In genomic region chr7:107778216-107778615, GRCm38 (mm10) we compare ENCODE assay signal across 29 mouse cellular contexts. TPM values are rescaled to one million over a fixed set of nuclear protein-coding genes. Genes with fewer than 3 reads are reported as not detected.
DNase-seq lines count a peak whose midpoint lies in the region; ATAC-seq and TF ChIP-seq lines count a peak whose summit lies in the region.
"Had no signal": no experiment of that assay in that cellular context is flagged by ENCODE, and none has a peak within 500 bp of the region (broad histone marks: within the 10 kb centered on the region; RNA-seq: fewer than 3 reads in every experiment).

No protein-coding gene starts in this region.

- no peaks in the 10 kb centered on the region for H3K9me3 ChIP-seq in heart, postnatal 0 days (replicated peaks; ENCODE audit: control insufficient read depth, low read length)
- no peaks in the 10 kb centered on the region for H3K9me3 ChIP-seq in intestine, embryonic 16.5 days (ENCODE audit: control insufficient read depth, low read length)
- H3K9me3 ChIP-seq: embryonic facial prominence, embryonic 10.5 days; embryonic facial prominence, embryonic 12.5 days; forebrain, embryonic 13.5 days; forebrain, embryonic 15.5 days had no signal

- H3K4me1 ChIP-seq in heart, postnatal 0 days (ENCODE audit: control insufficient read depth, insufficient read depth) = peaks cover 6% of the 10 kb centered on the region; the same call in 1 of the 2 replicates
- H3K4me1 ChIP-seq in intestine, embryonic 16.5 days (ENCODE audit: control insufficient read depth, insufficient read depth, low read length) = 0 out of 2 replicates have a peak, but pooled peaks cover 2% of the 10 kb centered on the region
- H3K4me1 ChIP-seq: embryonic facial prominence, embryonic 10.5 days; embryonic facial prominence, embryonic 12.5 days; forebrain, embryonic 13.5 days; forebrain, embryonic 15.5 days had no signal

- DNase-seq in heart, postnatal 0 days (ENCODE audit: low spot score) = no peak
- DNase-seq in heart, adult 8-10 months (ENCODE audit: low spot score) = no peak
- peak; percentile 6 for DNase-seq in Muller cell, postnatal 12 days (ENCODE audit: inconsistent ontology term)
- no peak for DNase-seq in layer of hippocampus, adult 2 months (ENCODE audit: low spot score in 2 of 2)
- DNase-seq in embryo, embryonic 10 days (ENCODE audit: low spot score) = no peak
- DNase-seq: adrenal gland, adult 2 months; adrenal gland, postnatal 10 days; adrenal gland, postnatal 25 days; B cell, adult 2 months; cerebellum, adult 11 months; cerebellum, adult 18-20 months; cerebellum, adult 8-10 months; cerebellum, adult 9-11 months; cerebellum, postnatal 14 days; cerebellum, postnatal 36 days; forebrain, postnatal 0 days had no signal

- H3K27me3 ChIP-seq in heart, postnatal 0 days (ENCODE audit: control insufficient read depth, insufficient read depth, low read length) = no peaks in the 10 kb centered on the region
- no peaks in the 10 kb centered on the region for H3K27me3 ChIP-seq in intestine, embryonic 16.5 days (replicated peaks; ENCODE audit: control insufficient read depth, insufficient read depth, low read length)
- H3K27me3 ChIP-seq: CH12.LX; embryonic facial prominence, embryonic 12.5 days; forebrain, embryonic 13.5 days; forebrain, embryonic 15.5 days had no signal

- no peak for TF ChIP-seq EP300 in heart, postnatal 0 days (IDR thresholded peaks at IDR 0.05; ENCODE audit: low read depth)

- TF ChIP-seq CTCF in heart, postnatal 0 days (IDR thresholded peaks at IDR 0.05; ENCODE audit: low read depth) = no peak
- TF ChIP-seq CTCF in layer of hippocampus, adult 2 months (conservative IDR thresholded peaks at IDR 0.05) = no peak

- H3K9ac ChIP-seq in heart, postnatal 0 days (replicated peaks; ENCODE audit: low read depth, low read length) = no peak overlapping the region
- H3K9ac ChIP-seq in intestine, embryonic 16.5 days (ENCODE audit: low read depth, low read length) = no peak overlapping the region
- H3K9ac ChIP-seq: embryonic facial prominence, embryonic 12.5 days; forebrain, embryonic 13.5 days; forebrain, embryonic 15.5 days; forebrain, postnatal 0 days had no signal

- H3K4me3 ChIP-seq in heart, postnatal 0 days (ENCODE audit: low read depth, low read length) = no peak overlapping the region
- no peak overlapping the region for H3K4me3 ChIP-seq in intestine, embryonic 16.5 days (ENCODE audit: low read length)
- H3K4me3 ChIP-seq in layer of hippocampus, adult 2 months = no peak overlapping the region
- H3K4me3 ChIP-seq: embryonic facial prominence, embryonic 10.5 days; embryonic facial prominence, embryonic 12.5 days; forebrain, embryonic 13.5 days; forebrain, embryonic 15.5 days had no signal

- 41% methylated on average over 1 of the region's 1 CpGs for WGBS in heart, postnatal 0 days
- WGBS in intestine, embryonic 16.5 days = 45% methylated on average over 1 of the region's 1 CpGs

- H3K36me3 ChIP-seq in heart, postnatal 0 days (replicated peaks; ENCODE audit: control insufficient read depth, insufficient read depth, low read length) = no peaks in the 10 kb centered on the region
- no peaks in the 10 kb centered on the region for H3K36me3 ChIP-seq in intestine, embryonic 16.5 days (ENCODE audit: control insufficient read depth, insufficient read depth, low read length)
- H3K36me3 ChIP-seq: embryonic facial prominence, embryonic 10.5 days; embryonic facial prominence, embryonic 12.5 days; forebrain, embryonic 15.5 days; G1E had no signal

- H3K27ac ChIP-seq in heart, postnatal 0 days (ENCODE audit: low read depth) = no peak overlapping the region
- H3K27ac ChIP-seq in intestine, embryonic 16.5 days (ENCODE audit: low read length) = no peak overlapping the region
- no peak overlapping the region for H3K27ac ChIP-seq in layer of hippocampus, adult 2 months
- H3K27ac ChIP-seq: embryonic facial prominence, embryonic 10.5 days; embryonic facial prominence, embryonic 12.5 days; forebrain, embryonic 13.5 days; forebrain, embryonic 15.5 days had no signal

- peak; percentile 64 for ATAC-seq in heart, postnatal 0 days (ENCODE audit: insufficient read depth, low read depth)
- peak; percentile 71 for ATAC-seq in intestine, embryonic 16.5 days
- ATAC-seq: CD4-positive, CD25-positive, alpha-beta regulatory T cell, adult 4 months; forebrain, embryonic 13.5 days; forebrain, embryonic 15.5 days; forebrain, postnatal 0 days had no signal

- H3K4me2 ChIP-seq in heart, postnatal 0 days (ENCODE audit: low read depth, low read length) = no peak overlapping the region
- no peak overlapping the region for H3K4me2 ChIP-seq in intestine, embryonic 16.5 days (ENCODE audit: low read depth, low read length)
- H3K4me2 ChIP-seq: embryonic facial prominence, embryonic 12.5 days; forebrain, embryonic 13.5 days; forebrain, embryonic 15.5 days had no signal

RNA-seq across cellular contexts. Expression of gene Cyb5r2, which starts 20.4 kb away (rescaled TPM):
- not detected in 2 replicates for total RNA-seq in heart, postnatal 0 days (2014; rRNA removed; ENCODE audit: low replicate concordance)
- polyA plus RNA-seq in heart, postnatal 0 days (2015; fragmentation: Nextera tagmentation; extraction: Ambion mirVana) = 1.0 TPM in 2 replicates
- total RNA-seq in heart, adult 8-10 months (2022) = under 1 TPM in 1 of 4 experiments, not detected in 3; 0.16 TPM
- 0.11 and 0.12 TPM in 2 replicates for polyA plus RNA-seq in intestine, embryonic 16.5 days (2015; fragmentation: Nextera tagmentation; extraction: Ambion mirVana)
- total RNA-seq in layer of hippocampus, adult 2 months (2021) = under 1 TPM in 1 of 2 experiments, not detected in 1; 0.41 TPM
- total RNA-seq: adrenal gland, adult 2 months; adrenal gland, postnatal 10 days; adrenal gland, postnatal 25 days; common myeloid progenitor, adult 5-6 weeks; forebrain, postnatal 0 days; G1E had no signal
- polyA plus RNA-seq: adrenal gland, adult 2 months; CD4-positive, CD25-positive, alpha-beta regulatory T cell, adult 4 months; forebrain, embryonic 13.5 days; forebrain, embryonic 15.5 days; G1E had no signal

RNA-seq across cellular contexts. Expression of gene Ovch2, which starts 22.8 kb away (rescaled TPM):
- total RNA-seq in heart, postnatal 0 days (2014; rRNA removed; ENCODE audit: low replicate concordance) = not detected in 2 replicates
- not detected in 2 replicates for polyA plus RNA-seq in heart, postnatal 0 days (2015; fragmentation: Nextera tagmentation; extraction: Ambion mirVana)
- not detected for total RNA-seq in heart, adult 8-10 months (2022)
- polyA plus RNA-seq in intestine, embryonic 16.5 days (2015; fragmentation: Nextera tagmentation; extraction: Ambion mirVana) = not detected in 2 replicates
- total RNA-seq in layer of hippocampus, adult 2 months (2021) = not detected
- total RNA-seq: adrenal gland, adult 2 months; adrenal gland, postnatal 10 days; adrenal gland, postnatal 25 days; adrenal gland, postnatal 4 days; CH12.LX; common myeloid progenitor, adult 5-6 weeks; forebrain, postnatal 0 days; G1E had no signal
- polyA plus RNA-seq: adrenal gland, adult 2 months; brain, embryonic 14.5 days; CD4-positive, CD25-positive, alpha-beta regulatory T cell, adult 4 months; embryonic facial prominence, embryonic 10.5 days; embryonic facial prominence, embryonic 12.5 days; embryonic facial prominence, embryonic 14.5 days; forebrain, embryonic 11.5 days; forebrain, embryonic 13.5 days; forebrain, embryonic 15.5 days; forebrain, postnatal 0 days; G1E had no signal

RNA-seq across cellular contexts. Expression of gene Olfr467, which starts 33.8 kb away (rescaled TPM):
- not detected in 2 replicates for total RNA-seq in heart, postnatal 0 days (2014; rRNA removed; ENCODE audit: low replicate concordance)
- not detected in 2 replicates for polyA plus RNA-seq in heart, postnatal 0 days (2015; fragmentation: Nextera tagmentation; extraction: Ambion mirVana)
- not detected for total RNA-seq in heart, adult 8-10 months (2022)
- not detected in 2 replicates for polyA plus RNA-seq in intestine, embryonic 16.5 days (2015; fragmentation: Nextera tagmentation; extraction: Ambion mirVana)
- not detected for total RNA-seq in layer of hippocampus, adult 2 months (2021)
- total RNA-seq: adrenal gland, adult 2 months; adrenal gland, postnatal 10 days; adrenal gland, postnatal 25 days; adrenal gland, postnatal 4 days; CH12.LX; common myeloid progenitor, adult 5-6 weeks; forebrain, postnatal 0 days; G1E had no signal
- polyA plus RNA-seq: adrenal gland, adult 2 months; brain, embryonic 14.5 days; CD4-positive, CD25-positive, alpha-beta regulatory T cell, adult 4 months; embryonic facial prominence, embryonic 10.5 days; embryonic facial prominence, embryonic 12.5 days; embryonic facial prominence, embryonic 14.5 days; forebrain, embryonic 11.5 days; forebrain, embryonic 13.5 days; forebrain, embryonic 15.5 days; forebrain, postnatal 0 days; G1E had no signal

RNA-seq across cellular contexts. Expression of gene Olfr469, which starts 47.1 kb away (rescaled TPM):
- not detected in 2 replicates for total RNA-seq in heart, postnatal 0 days (2014; rRNA removed; ENCODE audit: low replicate concordance)
- polyA plus RNA-seq in heart, postnatal 0 days (2015; fragmentation: Nextera tagmentation; extraction: Ambion mirVana) = not detected in 2 replicates
- total RNA-seq in heart, adult 8-10 months (2022) = not detected
- not detected in 2 replicates for polyA plus RNA-seq in intestine, embryonic 16.5 days (2015; fragmentation: Nextera tagmentation; extraction: Ambion mirVana)
- not detected for total RNA-seq in layer of hippocampus, adult 2 months (2021)
- total RNA-seq: adrenal gland, adult 2 months; adrenal gland, postnatal 10 days; adrenal gland, postnatal 25 days; adrenal gland, postnatal 4 days; CH12.LX; common myeloid progenitor, adult 5-6 weeks; forebrain, postnatal 0 days had no signal
- polyA plus RNA-seq: adrenal gland, adult 2 months; brain, embryonic 14.5 days; CD4-positive, CD25-positive, alpha-beta regulatory T cell, adult 4 months; embryonic facial prominence, embryonic 10.5 days; embryonic facial prominence, embryonic 12.5 days; embryonic facial prominence, embryonic 14.5 days; forebrain, embryonic 11.5 days; forebrain, embryonic 13.5 days; forebrain, embryonic 15.5 days; forebrain, postnatal 0 days; G1E had no signal
